Mouse (Mus musculus): ENCODE measurements around the gene Zfp92. TPM values are rescaled to one million over a fixed set of nuclear protein-coding genes. Genes with fewer than 3 reads are reported as not detected.

Zfp92 gene
- polyA plus RNA-seq (2014; fragmentation: Illumina TruSeq; extraction: RNeasy Lipid Tissue Mini Kit (QIAGEN cat#74804); ENCODE audit: low read depth, low replicate concordance): 0.25 TPM

DNA sequence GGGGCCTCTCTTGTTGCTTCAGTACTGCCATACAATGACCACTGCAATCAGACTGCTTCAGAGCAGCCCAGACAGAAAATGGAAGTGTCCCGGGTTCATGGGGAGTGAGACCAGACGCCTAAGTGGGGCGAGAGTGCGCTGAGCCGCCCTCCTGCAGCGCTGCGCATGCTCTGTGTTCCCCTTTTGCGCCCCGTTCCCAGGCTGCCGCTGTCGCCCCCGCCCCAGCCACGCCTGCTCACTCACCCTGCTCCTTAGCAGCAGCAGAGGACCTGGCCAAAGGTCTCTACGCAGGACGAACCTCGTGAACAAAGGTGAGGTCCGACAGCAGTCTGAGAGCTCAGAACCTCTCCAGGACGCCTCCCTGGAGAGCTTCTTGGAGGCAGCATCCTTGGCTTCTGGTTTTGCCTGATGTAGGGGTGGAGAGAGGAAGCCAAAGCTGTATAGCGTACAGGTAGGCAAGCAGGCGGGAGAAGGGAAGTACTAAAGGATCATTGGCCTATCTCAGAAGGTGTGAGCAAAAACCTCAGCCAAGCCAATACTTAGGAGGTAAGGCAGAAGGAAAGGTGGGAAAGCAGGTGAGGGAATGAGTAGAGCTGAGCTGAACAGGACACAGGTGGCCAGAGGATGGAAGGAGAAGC is at the start of gene Zfp92:
Zfp92 (plus strand) TSS at position 217 of the 638 bp plus-strand sequence.

DNA sequence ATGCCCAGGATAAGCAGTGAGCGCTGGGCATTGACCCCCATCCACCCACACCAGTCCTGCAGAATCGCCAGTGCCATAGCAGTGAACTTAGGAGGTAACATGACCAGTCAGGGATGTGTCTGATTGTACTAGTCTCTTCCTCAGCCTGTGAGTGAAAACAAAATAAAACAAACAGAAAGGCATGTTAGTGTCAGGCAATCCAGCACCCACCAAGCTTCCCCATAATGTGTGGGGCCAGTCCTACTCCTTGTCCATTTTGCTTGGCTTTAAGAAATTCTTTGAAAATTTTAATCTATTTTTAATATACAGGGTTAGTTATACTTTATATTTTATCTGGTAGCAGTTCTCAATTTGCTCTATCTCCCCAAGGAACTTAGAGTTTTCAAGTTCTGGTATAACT is 12.3 kb upstream of the Zfp92 start, which contains the start of gene Gm18336:
Gm18336 (minus strand) TSS at position 101 of the 400 bp plus-strand sequence.

DNA sequence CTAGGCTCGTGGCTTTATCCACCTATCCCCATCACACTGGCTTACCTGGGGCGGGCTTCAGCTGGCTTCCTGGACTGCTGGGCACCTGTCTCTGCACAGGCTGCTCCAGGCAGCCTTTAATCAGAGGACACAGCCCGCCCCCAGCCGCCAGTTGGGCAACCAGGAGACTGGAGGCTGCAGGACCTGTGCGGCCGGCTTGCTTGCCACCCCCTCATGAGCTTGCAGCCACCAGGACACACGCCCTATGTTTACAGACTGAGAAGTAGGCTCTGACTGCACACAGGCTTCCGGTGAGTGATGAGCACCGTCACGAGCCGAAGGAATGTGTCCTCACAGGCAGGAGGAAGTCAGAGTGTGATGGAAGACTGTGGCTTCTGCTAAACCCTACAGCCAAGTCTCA is 24.4 kb downstream of the Zfp92 start, which contains the start of gene Trex2:
Trex2 (minus strand) TSS at position 93 of the 400 bp plus-strand sequence.

GRCm38 (mm10) chrX:73458877-73459392 is 48.0 kb downstream of the Zfp92 start, which contains the start of gene Haus7:
TSS of gene Haus7 (minus strand) at chrX:73459044.

Other genes with a start within 250 kb of the Zfp92 start
- gene Spin2d, start 234.1 kb upstream of the Zfp92 start, polyA plus RNA-seq (2014; fragmentation: Illumina TruSeq; extraction: RNeasy Lipid Tissue Mini Kit (QIAGEN cat#74804); ENCODE audit: low read depth, low replicate concordance): not detected
- 9.8 TPM for gene Xlr3b, start 218.9 kb upstream of the Zfp92 start, polyA plus RNA-seq (2014; fragmentation: Illumina TruSeq; extraction: RNeasy Lipid Tissue Mini Kit (QIAGEN cat#74804); ENCODE audit: low read depth, low replicate concordance)
- 12.9 TPM for gene Xlr4b, start 196.8 kb upstream of the Zfp92 start, polyA plus RNA-seq (2014; fragmentation: Illumina TruSeq; extraction: RNeasy Lipid Tissue Mini Kit (QIAGEN cat#74804); ENCODE audit: low read depth, low replicate concordance)
- gene F8a, start 182.8 kb upstream of the Zfp92 start, polyA plus RNA-seq (2014; fragmentation: Illumina TruSeq; extraction: RNeasy Lipid Tissue Mini Kit (QIAGEN cat#74804); ENCODE audit: low read depth, low replicate concordance): 10.1 TPM
- 5.4 TPM for gene Xlr4c, start 168.0 kb upstream of the Zfp92 start, polyA plus RNA-seq (2014; fragmentation: Illumina TruSeq; extraction: RNeasy Lipid Tissue Mini Kit (QIAGEN cat#74804); ENCODE audit: low read depth, low replicate concordance)
- gene Xlr3c, start 145.7 kb upstream of the Zfp92 start, polyA plus RNA-seq (2014; fragmentation: Illumina TruSeq; extraction: RNeasy Lipid Tissue Mini Kit (QIAGEN cat#74804); ENCODE audit: low read depth, low replicate concordance): not detected
- not detected for gene Xlr5a, start 118.1 kb upstream of the Zfp92 start, polyA plus RNA-seq (2014; fragmentation: Illumina TruSeq; extraction: RNeasy Lipid Tissue Mini Kit (QIAGEN cat#74804); ENCODE audit: low read depth, low replicate concordance)
- gene Xlr5c, start 118.1 kb upstream of the Zfp92 start, polyA plus RNA-seq (2014; fragmentation: Illumina TruSeq; extraction: RNeasy Lipid Tissue Mini Kit (QIAGEN cat#74804); ENCODE audit: low read depth, low replicate concordance): not detected
- gene Gm45015, start 74.3 kb upstream of the Zfp92 start, polyA plus RNA-seq (2014; fragmentation: Illumina TruSeq; extraction: RNeasy Lipid Tissue Mini Kit (QIAGEN cat#74804); ENCODE audit: low read depth, low replicate concordance): not detected
- gene Zfp275, start 68.5 kb upstream of the Zfp92 start, polyA plus RNA-seq (2014; fragmentation: Illumina TruSeq; extraction: RNeasy Lipid Tissue Mini Kit (QIAGEN cat#74804); ENCODE audit: low read depth, low replicate concordance): 18.5 TPM
- gene Gm18336, start 12.4 kb upstream of the Zfp92 start, polyA plus RNA-seq (2014; fragmentation: Illumina TruSeq; extraction: RNeasy Lipid Tissue Mini Kit (QIAGEN cat#74804); ENCODE audit: low read depth, low replicate concordance): not detected
- not detected for gene Trex2, start 24.2 kb downstream of the Zfp92 start, polyA plus RNA-seq (2014; fragmentation: Illumina TruSeq; extraction: RNeasy Lipid Tissue Mini Kit (QIAGEN cat#74804); ENCODE audit: low read depth, low replicate concordance)
- 4.0 TPM for gene Haus7, start 47.9 kb downstream of the Zfp92 start, polyA plus RNA-seq (2014; fragmentation: Illumina TruSeq; extraction: RNeasy Lipid Tissue Mini Kit (QIAGEN cat#74804); ENCODE audit: low read depth, low replicate concordance)
- gene Bgn, start 72.5 kb downstream of the Zfp92 start, polyA plus RNA-seq (2014; fragmentation: Illumina TruSeq; extraction: RNeasy Lipid Tissue Mini Kit (QIAGEN cat#74804); ENCODE audit: low read depth, low replicate concordance): 88.1 TPM
- not detected for gene Atp2b3, start 92.0 kb downstream of the Zfp92 start, polyA plus RNA-seq (2014; fragmentation: Illumina TruSeq; extraction: RNeasy Lipid Tissue Mini Kit (QIAGEN cat#74804); ENCODE audit: low read depth, low replicate concordance)
- gene Dusp9, start 228.3 kb downstream of the Zfp92 start, polyA plus RNA-seq (2014; fragmentation: Illumina TruSeq; extraction: RNeasy Lipid Tissue Mini Kit (QIAGEN cat#74804); ENCODE audit: low read depth, low replicate concordance): not detected
- gene Pnck, start 249.0 kb downstream of the Zfp92 start, polyA plus RNA-seq (2014; fragmentation: Illumina TruSeq; extraction: RNeasy Lipid Tissue Mini Kit (QIAGEN cat#74804); ENCODE audit: low read depth, low replicate concordance): not detected